Mouse (Mus musculus) intestine, embryonic 15.5 days (tissue): Measurements from ENCODE around the gene Ccdc88c. TPM values are rescaled to one million over a fixed set of nuclear protein-coding genes. Genes with fewer than 3 reads are reported as not detected.

Source experiments
- ATAC-seq: fragments of 200-750 bp; cut with Nextera tagmentation; 2 replicates; pipeline ENCODE4 v1.8.0; 2017; ENCODE audit warnings: moderate TSS enrichment, moderate library complexity
- H3K27ac ChIP-seq: fragments of 300-500 bp; sonication (generic); 2 replicates; pipeline ENCODE4 v1.5.1; 2015; ENCODE audit warnings: mild to moderate bottlenecking, inconsistent platforms
- H3K27me3 ChIP-seq: fragments of 300-500 bp; sonication (generic); replicated peaks from 2 replicates; pipeline ENCODE4 v1.6.1; 2015; ENCODE audit warnings: inconsistent platforms
- H3K36me3 ChIP-seq: fragments of 300-500 bp; sonication (generic); 2 replicates; pipeline ENCODE4 v1.6.1; 2015; ENCODE audit warnings: inconsistent platforms
- H3K4me1 ChIP-seq: fragments of 300-500 bp; sonication (generic); replicated peaks from 2 replicates; pipeline ENCODE4 v1.6.1; 2015; ENCODE audit warnings: inconsistent platforms
- H3K4me2 ChIP-seq: fragments of 300-500 bp; sonication (generic); replicated peaks from 2 replicates; pipeline ENCODE4 v1.6.1; 2015; ENCODE audit warnings: mild to moderate bottlenecking, inconsistent platforms
- H3K4me3 ChIP-seq: fragments of 300-500 bp; sonication (generic); replicated peaks from 2 replicates; pipeline ENCODE4 v1.5.1; 2015; ENCODE audit warnings: inconsistent platforms
- H3K9ac ChIP-seq: fragments of 300-500 bp; sonication (generic); 2 replicates; pipeline ENCODE4 v1.6.1; 2015; ENCODE audit warnings: inconsistent platforms
- H3K9me3 ChIP-seq: fragments of 300-500 bp; sonication (generic); 2 replicates; pipeline ENCODE4 v1.6.1; 2016; ENCODE audit warnings: inconsistent platforms
- WGBS: fragments of 180-500 bp; shearing (Covaris S2); methylation state at CpG from one replicate; pipeline ENCODE4 v1.1.7; 2015; 5-methylcytosine and 5-hydroxymethylcytosine counted together
- polyA plus RNA-seq: library from polyadenylated mRNA; unstranded; fragments of >200 nt; fragmentation: Nextera tagmentation; extraction: Ambion mirVana; gene quantifications from 2 replicates; pipeline ENCODE4 v1.2.1, GENCODE M21; 2015

The Ccdc88c gene
- polyA plus RNA-seq, 1 experiment from 2014 or later = 14.9 TPM

DNA sequence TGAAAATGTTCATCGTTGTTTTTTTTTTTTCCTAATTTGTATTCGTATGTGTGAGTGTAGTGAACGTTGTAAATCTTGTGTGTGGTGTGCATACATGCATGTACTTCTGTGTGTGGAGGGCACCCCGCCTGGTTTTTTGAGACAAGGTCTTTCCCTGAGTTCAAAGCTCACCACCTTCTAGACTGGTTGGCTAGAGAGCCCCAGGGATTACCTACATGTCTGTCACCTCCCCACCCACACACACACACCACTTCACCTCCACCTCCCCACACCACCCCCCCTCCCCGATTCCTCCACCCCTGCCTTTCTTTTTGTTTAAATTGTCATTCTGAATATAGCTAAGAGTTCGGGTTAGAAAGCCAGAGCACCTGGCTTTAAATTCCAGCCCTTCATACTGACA is 128.0 kb downstream of the Ccdc88c start:
- H3K4me1 ChIP-seq = peaks cover 12% of the 10 kb centered on the region
- 63% methylated on average over 6 of the region's 6 CpGs for WGBS

GRCm38 (mm10) chr12:100899111-100899640 is 129.7 kb downstream of the Ccdc88c start:
- peak overlapping the region; percentile 26 for H3K4me3 ChIP-seq

More for the DNA sequence above, 128.0 kb downstream of the Ccdc88c start:
- Histone ChIP-seq H3K4me3 (no peak overlapping the region), H3K27me3 (peaks cover 39% of the 10 kb centered on the region), H3K27ac (no peak overlapping the region), H3K9me3 (no peaks in the 10 kb centered on the region), H3K9ac (no peak overlapping the region), H3K4me2 (no peak overlapping the region), H3K36me3 (no peaks in the 10 kb centered on the region)
- no peak for ATAC-seq

DNA sequence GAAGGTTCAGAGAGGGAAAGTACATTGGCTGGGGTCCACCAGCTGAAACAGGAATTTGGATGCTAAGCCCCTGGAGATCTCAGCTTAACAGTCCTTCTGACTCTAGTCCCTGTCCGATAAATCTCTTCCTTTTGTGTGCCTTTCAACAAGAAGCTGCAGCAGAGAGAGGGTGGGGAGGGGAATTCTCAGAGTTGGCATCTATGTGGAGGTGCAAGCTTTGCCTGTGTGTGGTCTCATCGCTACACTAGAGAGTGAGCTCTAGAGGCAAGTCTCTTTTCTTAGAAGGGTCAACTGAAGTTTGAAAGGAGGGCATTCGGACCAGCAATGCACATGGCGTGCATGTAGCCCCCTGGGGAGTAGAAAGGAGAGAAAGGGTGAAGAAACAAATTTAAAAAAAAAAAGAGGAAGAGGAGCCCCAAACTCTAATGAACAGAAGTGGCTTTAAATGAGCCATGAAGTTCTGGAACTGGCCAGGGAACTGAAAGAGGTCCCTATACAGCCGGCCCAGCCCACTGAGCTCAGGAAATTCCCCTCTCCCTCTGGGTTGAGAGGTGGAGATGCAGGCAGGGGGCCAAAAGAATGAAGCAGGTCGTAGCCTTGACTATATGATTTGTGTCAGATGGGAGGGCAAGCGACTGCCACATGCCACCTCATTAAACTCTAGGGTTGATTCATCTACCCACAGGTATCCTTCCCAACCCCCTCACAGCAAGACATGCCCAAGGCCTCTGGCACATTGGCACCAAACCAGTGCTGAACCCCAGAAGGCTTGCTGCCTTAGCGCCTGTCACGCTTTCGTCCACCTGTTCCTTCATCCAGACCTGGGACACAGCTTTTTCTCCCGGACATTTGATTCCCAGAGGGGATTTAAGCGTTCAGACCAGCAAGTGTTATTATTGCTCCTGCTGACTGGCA is 130.9 kb downstream of the Ccdc88c start:
- Histone ChIP-seq H3K9me3 (no peaks in the 10 kb centered on the region), H3K36me3 (no peaks in the 10 kb centered on the region), H3K27me3 (peaks cover 36% of the 10 kb centered on the region), H3K4me1 (peaks cover 12% of the 10 kb centered on the region), H3K27ac (no peak overlapping the region), H3K4me3 (no peak overlapping the region), H3K4me2 (peak overlapping the region; percentile 69; the same call in 1 of the 2 replicates), H3K9ac (no peak overlapping the region)
- no peak for ATAC-seq
- 30% methylated on average over 12 of the region's 12 CpGs for WGBS

More at GRCm38 (mm10) chr12:100899111-100899640, 129.7 kb downstream of the Ccdc88c start:
- WGBS = 2% methylated on average over 30 of the region's 30 CpGs
- no peaks in the 10 kb centered on the region for H3K9me3 ChIP-seq
- no peak overlapping the region for H3K27ac ChIP-seq
- no peaks in the 10 kb centered on the region for H3K36me3 ChIP-seq
- ATAC-seq = peak; percentile 51; the same call in 1 of the 2 replicates
- H3K4me2 ChIP-seq = peak overlapping the region; percentile 69
- no peak overlapping the region for H3K9ac ChIP-seq
- H3K4me1 ChIP-seq = peaks cover 12% of the 10 kb centered on the region
- H3K27me3 ChIP-seq = peaks cover 39% of the 10 kb centered on the region

GRCm38 (mm10) chr12:100896661-100897060 is 132.2 kb downstream of the Ccdc88c start:
- no peak for ATAC-seq
- H3K9ac ChIP-seq = no peak overlapping the region
- H3K27me3 ChIP-seq = peaks cover 33% of the 10 kb centered on the region
- H3K4me2 ChIP-seq = no peak overlapping the region
- no peak overlapping the region for H3K4me3 ChIP-seq
- peaks cover 12% of the 10 kb centered on the region for H3K4me1 ChIP-seq
- H3K36me3 ChIP-seq = no peaks in the 10 kb centered on the region
- WGBS = 18% methylated on average over 3 of the region's 3 CpGs
- H3K9me3 ChIP-seq = no peaks in the 10 kb centered on the region
- H3K27ac ChIP-seq = no peak overlapping the region

DNA sequence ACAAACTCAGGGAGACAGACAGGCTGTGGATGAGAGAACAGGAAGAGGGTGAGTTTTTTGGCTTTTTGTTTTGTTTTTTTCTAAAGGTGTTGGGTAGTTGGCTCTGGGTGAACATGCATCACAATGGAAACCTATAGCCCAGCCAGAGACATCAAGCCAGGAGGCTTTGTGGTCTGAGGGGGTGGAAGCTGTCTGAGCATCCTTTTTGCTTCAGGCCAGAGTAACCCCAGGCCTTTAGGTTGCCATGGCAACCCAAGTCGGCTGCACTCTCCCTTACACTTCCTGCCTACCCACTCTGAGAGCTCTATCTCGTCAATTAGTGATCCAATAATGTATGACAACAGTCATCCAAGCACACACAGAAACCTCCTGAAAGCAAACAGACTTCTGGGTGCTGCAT is 133.4 kb downstream of the Ccdc88c start:
- H3K4me2 ChIP-seq = no peak overlapping the region
- no peaks in the 10 kb centered on the region for H3K9me3 ChIP-seq
- ATAC-seq = no peak
- H3K27ac ChIP-seq = no peak overlapping the region
- H3K4me1 ChIP-seq = peaks cover 12% of the 10 kb centered on the region
- H3K4me3 ChIP-seq = no peak overlapping the region
- H3K36me3 ChIP-seq = no peaks in the 10 kb centered on the region
- H3K9ac ChIP-seq = no peak overlapping the region
- peaks cover 32% of the 10 kb centered on the region for H3K27me3 ChIP-seq
- WGBS = 2% methylated on average over 2 of the region's 2 CpGs

DNA sequence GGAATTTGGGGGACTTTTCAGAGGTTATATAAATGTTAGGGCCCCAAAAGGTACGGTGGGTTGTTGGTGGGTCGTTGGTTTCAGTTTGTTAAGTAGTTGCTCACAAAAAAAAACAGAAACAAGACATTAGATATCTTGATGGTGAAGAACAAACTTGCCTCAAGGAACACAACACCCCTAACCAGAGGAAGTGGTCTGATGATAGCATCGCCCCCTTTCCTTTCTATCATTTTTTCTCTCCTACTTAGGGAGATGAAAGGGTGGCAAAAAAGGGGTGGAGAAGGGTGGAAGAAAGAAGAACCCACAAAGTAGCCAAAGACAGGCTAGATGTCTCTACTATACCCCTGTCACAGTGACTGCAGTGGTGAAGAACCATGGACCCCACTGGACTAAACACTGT is 138.3 kb downstream of the Ccdc88c start:
- Histone ChIP-seq H3K36me3 (no peaks in the 10 kb centered on the region), H3K27ac (no peak overlapping the region), H3K27me3 (no peaks in the 10 kb centered on the region), H3K9me3 (no peaks in the 10 kb centered on the region), H3K4me2 (no peak overlapping the region), H3K4me3 (no peak overlapping the region), H3K4me1 (0 out of 2 replicates have a peak, but pooled peaks cover 2% of the 10 kb centered on the region), H3K9ac (no peak overlapping the region)
- no peak for ATAC-seq
- WGBS = 83% methylated on average over 3 of the region's 3 CpGs

- H3K4me2 ChIP-seq = peak overlapping the region; percentile 3; the same call in 1 of the 2 replicates
Measured at GRCm38 (mm10) chr12:100887801-100888258, 141.0 kb downstream of the Ccdc88c start.

DNA sequence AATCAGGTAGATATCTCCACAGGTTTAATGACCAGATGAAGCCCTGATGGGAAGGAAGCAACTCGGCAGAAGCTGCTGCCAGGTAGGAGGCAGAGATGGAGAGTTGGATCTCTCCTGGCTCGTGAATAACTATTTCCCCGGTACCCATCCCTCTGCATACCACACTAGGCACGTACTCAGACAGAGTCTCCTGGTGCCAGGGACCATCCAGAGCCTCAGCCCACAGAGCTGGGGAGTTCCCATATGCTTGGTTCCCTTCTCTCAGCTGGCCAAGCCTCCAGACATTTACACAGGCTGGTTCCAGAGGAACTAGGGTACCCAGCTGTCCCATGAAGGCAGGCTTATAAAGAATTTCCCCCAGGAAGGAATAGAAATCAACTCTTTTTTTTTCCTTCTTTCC is 142.0 kb downstream of the Ccdc88c start:
- no peak overlapping the region for H3K4me3 ChIP-seq
- no peak overlapping the region for H3K27ac ChIP-seq
- no peak for ATAC-seq
- no peaks in the 10 kb centered on the region for H3K27me3 ChIP-seq
- H3K4me2 ChIP-seq = no peak overlapping the region
- no peak overlapping the region for H3K9ac ChIP-seq
- no peaks in the 10 kb centered on the region for H3K36me3 ChIP-seq
- no peaks in the 10 kb centered on the region for H3K9me3 ChIP-seq
- 86% methylated on average over 4 of the region's 4 CpGs for WGBS
- 0 out of 2 replicates have a peak, but pooled peaks cover 2% of the 10 kb centered on the region for H3K4me1 ChIP-seq

More at GRCm38 (mm10) chr12:100887801-100888258, 141.0 kb downstream of the Ccdc88c start:
- WGBS = 23% methylated on average over 12 of the region's 12 CpGs
- H3K27ac ChIP-seq = peak overlapping the region; percentile 56; the same call in 1 of the 2 replicates
- no peak overlapping the region for H3K9ac ChIP-seq
- no peaks in the 10 kb centered on the region for H3K9me3 ChIP-seq
- no peaks in the 10 kb centered on the region for H3K36me3 ChIP-seq
- H3K27me3 ChIP-seq = no peaks in the 10 kb centered on the region
- H3K4me1 ChIP-seq = 0 out of 2 replicates have a peak, but pooled peaks cover 2% of the 10 kb centered on the region
- no peak overlapping the region for H3K4me3 ChIP-seq
- peak; percentile 78 for ATAC-seq

DNA sequence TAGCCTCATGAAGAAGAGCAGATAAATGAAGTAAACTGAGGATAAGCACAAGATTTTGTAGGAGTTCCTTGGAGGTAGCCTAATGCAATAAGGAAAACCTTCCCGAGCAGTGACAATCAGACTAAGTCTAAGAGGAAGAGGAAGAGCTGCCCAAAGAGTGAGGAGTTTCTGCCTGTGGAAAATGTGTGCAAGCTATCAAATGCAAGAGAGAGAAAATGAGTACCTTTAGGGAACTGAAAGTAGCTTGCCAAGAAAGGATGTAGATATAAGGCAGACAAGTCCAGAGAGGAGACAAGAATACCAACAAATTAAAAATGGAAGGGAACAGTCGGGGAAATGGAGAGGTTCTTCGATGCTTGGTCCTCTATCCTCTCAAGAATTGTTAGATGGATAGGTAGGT is 143.3 kb downstream of the Ccdc88c start:
- no peak for ATAC-seq

GRCm38 (mm10) chr12:100883168-100883567 is 145.7 kb downstream of the Ccdc88c start:
- H3K36me3 ChIP-seq = no peaks in the 10 kb centered on the region
- H3K9ac ChIP-seq = no peak overlapping the region
- H3K9me3 ChIP-seq = no peaks in the 10 kb centered on the region
- H3K4me1 ChIP-seq = 0 out of 2 replicates have a peak, but pooled peaks cover 2% of the 10 kb centered on the region
- no peak overlapping the region for H3K4me2 ChIP-seq
- 32% methylated on average over 7 of the region's 7 CpGs for WGBS
- H3K4me3 ChIP-seq = no peak overlapping the region
- H3K27me3 ChIP-seq = no peaks in the 10 kb centered on the region
- H3K27ac ChIP-seq = no peak overlapping the region
- no peak for ATAC-seq

More for the DNA sequence above, 143.3 kb downstream of the Ccdc88c start:
- 87% methylated on average over 3 of the region's 3 CpGs for WGBS
- Histone ChIP-seq H3K27ac (no peak overlapping the region), H3K4me2 (no peak overlapping the region), H3K4me3 (no peak overlapping the region), H3K36me3 (no peaks in the 10 kb centered on the region), H3K27me3 (no peaks in the 10 kb centered on the region), H3K9me3 (no peaks in the 10 kb centered on the region), H3K9ac (no peak overlapping the region), H3K4me1 (0 out of 2 replicates have a peak, but pooled peaks cover 2% of the 10 kb centered on the region)

DNA sequence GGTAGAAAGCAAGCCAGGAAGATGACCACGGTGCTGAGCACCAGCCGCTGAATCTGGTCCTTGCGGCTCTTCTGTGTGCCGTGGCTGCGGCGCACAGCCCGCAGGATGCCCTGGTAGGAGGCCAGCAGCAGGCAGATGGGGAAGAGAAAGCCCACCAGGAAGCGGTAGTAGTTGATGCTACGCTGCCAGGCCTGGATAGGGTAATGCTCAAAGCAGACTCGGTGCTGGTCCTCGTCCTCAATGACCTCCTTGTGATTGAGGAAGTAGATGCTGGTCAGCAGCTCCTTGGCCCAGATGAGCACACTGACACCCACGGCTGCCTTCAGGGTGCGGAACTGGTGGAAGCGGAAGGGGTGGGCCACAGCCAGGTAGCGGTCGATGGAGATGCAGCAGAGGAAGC is 150.3 kb downstream of the Ccdc88c start:
- no peak overlapping the region for H3K4me2 ChIP-seq
- no peak overlapping the region for H3K4me3 ChIP-seq
- H3K9me3 ChIP-seq = no peaks in the 10 kb centered on the region
- H3K36me3 ChIP-seq = no peaks in the 10 kb centered on the region
- no peak for ATAC-seq
- H3K9ac ChIP-seq = no peak overlapping the region
- H3K27me3 ChIP-seq = no peaks in the 10 kb centered on the region
- 89% methylated on average over 16 of the region's 16 CpGs for WGBS
- H3K4me1 ChIP-seq = no peaks in the 10 kb centered on the region
- H3K27ac ChIP-seq = no peak overlapping the region

DNA sequence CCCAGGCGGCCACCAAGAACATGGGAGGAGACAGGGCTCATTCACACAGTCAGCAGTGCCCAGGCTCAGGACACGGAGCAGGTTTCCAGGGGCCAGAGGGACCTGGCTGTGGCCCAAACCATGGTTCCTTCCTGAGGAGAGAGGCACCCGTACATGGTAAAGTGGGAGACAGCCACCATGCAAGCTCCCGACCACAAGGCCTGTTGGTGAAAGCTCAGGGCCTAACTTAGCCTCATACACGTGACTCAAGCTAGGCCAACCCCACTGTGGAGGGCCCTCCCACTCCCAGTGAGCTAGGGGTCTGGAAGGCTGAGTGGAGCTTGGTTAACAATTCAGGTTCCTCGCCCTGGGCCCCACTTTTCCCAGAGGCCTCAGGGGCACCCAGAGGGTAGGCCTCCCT is 150.9 kb downstream of the Ccdc88c start:
- Histone ChIP-seq H3K9me3 (no peaks in the 10 kb centered on the region), H3K36me3 (no peaks in the 10 kb centered on the region)
- WGBS = 75% methylated on average over 6 of the region's 6 CpGs

More for the DNA sequence above, 150.9 kb downstream of the Ccdc88c start:
- no peak for ATAC-seq
- Histone ChIP-seq H3K4me3 (no peak overlapping the region), H3K4me1 (no peaks in the 10 kb centered on the region), H3K4me2 (no peak overlapping the region), H3K27me3 (no peaks in the 10 kb centered on the region), H3K9ac (no peak overlapping the region), H3K27ac (no peak overlapping the region)
